Mouse (Mus musculus): ENCODE data around the gene Coro1a. TPM values are rescaled to one million over a fixed set of nuclear protein-coding genes. Genes with fewer than 3 reads are reported as not detected.
A peak's percentile ranks its signal among the peaks of the same experiment; 100 is the strongest.

The Coro1a gene
- polyA plus RNA-seq, 1 experiment from 2014 or later, result 34.1 TPM

DNA sequence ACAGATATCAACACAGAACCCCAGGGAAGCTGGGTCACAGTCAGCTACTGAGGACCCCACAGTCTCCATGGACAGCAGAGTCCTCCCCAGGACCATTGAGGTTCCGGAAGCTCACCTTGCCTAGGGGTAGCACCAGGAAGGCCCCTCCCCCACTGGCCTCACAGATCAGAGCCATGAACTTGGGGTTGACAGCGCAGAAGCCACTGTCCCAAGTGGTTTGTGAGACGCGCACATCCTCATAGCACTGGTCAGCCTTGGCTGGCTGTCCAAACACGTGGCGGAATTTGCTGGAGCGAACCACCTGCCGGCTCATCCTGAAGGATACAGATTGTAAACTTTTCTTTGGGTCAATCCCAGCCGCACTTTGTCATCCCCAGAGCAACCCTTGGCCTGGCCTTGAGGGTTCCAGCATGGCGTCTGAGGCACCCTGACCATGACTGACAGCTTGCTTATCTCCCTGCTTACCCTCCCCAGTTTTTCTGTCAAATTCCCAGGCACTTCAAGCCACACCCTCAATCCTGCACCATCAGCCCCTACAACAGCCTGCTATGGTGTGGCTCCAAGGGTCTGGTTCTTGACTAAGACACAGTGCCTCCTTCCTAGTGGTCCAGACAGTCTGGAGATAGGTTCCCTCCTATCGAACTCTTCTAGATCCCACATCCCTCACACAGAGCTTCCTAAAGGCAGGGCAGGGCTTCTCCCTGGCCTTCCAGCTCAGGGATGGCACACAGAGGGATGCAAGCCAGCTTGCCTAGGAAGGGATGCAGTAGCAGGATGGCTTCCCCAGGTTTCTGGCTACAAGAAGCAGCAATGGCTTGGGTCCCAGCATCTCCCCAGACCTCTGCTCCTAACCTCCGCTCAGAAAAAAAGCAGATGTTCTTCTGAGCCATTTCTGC, 4.5 kb downstream of the Coro1a start:
- Histone ChIP-seq H3K9me3 (no peaks in the 10 kb centered on the region), H3K36me3 (no peaks in the 10 kb centered on the region), H3K4me3 (peak overlapping the region; percentile 58; the same call in 1 of the 2 replicates), H3K27me3 (peaks cover 37% of the 10 kb centered on the region), H3K4me1 (peaks cover 24% of the 10 kb centered on the region), H3K4me2 (replicated peaks) (peak overlapping the region; percentile 99), H3K27ac (no peak overlapping the region), H3K9ac (peak overlapping the region; percentile 73)
- 79% methylated on average over 12 of the region's 12 CpGs for WGBS
- ATAC-seq (ENCODE audit: low FRiP score, low read depth), result no peak

DNA sequence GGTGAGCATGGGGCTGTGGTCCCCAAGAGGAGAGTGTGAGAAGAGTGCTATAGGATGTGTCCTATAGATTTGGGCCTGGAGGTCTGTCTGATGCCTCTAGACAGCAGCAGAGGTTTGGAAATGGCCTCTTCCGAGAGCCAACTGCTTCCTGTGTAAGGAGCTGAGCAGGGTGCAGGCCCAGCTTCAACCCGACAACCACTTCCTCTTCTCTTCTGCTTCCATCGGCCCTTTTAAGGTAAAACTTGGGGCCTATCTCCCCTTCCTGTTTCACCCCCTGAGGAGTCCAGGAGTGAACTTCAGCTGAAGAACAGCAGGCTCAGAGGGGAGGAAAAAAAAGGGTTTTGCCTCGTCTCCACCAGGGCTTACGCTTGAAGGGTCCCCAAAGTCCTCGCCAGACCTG, 5.2 kb downstream of the Coro1a start:
- no peak overlapping the region for H3K4me3 ChIP-seq
- no peak overlapping the region for H3K27ac ChIP-seq
- no peak overlapping the region for H3K9ac ChIP-seq
- 0 out of 2 replicates have a peak overlapping the region, but pooled peaks have one; percentile 4 for H3K4me2 ChIP-seq (replicated peaks)
- no peak for ATAC-seq (ENCODE audit: low FRiP score, low read depth)
- H3K4me1 ChIP-seq, result peaks cover 24% of the 10 kb centered on the region
- H3K9me3 ChIP-seq, result no peaks in the 10 kb centered on the region
- H3K27me3 ChIP-seq, result peaks cover 37% of the 10 kb centered on the region
- H3K36me3 ChIP-seq, result peaks cover 3% of the 10 kb centered on the region; the same call in 1 of the 2 replicates
- WGBS, result 87% methylated on average over 6 of the region's 6 CpGs

DNA sequence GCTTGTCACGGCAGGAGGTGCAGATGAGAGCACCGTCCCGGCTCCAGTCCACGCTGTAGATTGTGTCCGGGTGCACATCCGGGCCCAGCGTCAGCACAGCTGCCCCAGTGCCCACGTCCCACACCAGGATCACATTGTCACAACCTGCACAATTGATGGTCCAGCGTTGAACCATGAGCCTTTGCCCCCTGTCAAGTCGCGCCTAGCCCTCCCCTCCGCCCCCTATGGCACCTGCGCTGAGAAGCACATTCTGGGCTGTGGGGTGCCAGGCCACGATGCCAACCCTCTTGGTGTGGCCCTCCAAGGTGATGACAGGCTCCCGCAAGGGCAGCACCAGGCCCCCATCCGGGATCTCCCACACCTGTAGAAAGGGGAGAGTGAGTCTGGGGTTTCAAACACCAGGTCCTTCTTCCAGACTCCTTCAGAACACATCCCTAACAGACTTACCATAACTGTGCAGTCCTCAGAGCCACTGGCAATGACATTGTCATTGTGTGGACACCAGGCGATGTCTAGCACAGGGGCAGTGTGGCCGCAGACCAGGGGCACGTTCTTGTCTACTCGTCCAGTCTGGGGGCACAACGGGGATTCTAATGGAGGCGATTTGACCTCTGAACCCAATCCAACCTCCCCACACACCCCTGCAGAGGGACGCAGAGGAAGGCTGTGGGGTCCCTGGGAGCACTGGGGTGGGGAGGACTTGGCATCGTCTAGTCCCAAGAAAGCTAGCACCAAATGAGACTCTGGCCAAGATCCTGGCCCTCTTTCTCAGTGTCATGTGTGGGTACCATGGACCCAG, 5.8 kb downstream of the Coro1a start:
- Histone ChIP-seq H3K27ac (no peak overlapping the region), H3K9me3 (no peaks in the 10 kb centered on the region), H3K4me1 (peaks cover 30% of the 10 kb centered on the region), H3K9ac (no peak overlapping the region), H3K4me2 (replicated peaks) (peak overlapping the region; percentile 27; the same call in 1 of the 2 replicates), H3K4me3 (peak overlapping the region; percentile 2; the same call in 1 of the 2 replicates), H3K36me3 (peaks cover 3% of the 10 kb centered on the region; the same call in 1 of the 2 replicates), H3K27me3 (peaks cover 37% of the 10 kb centered on the region)
- WGBS, result 56% methylated on average over 24 of the region's 24 CpGs
- ATAC-seq (ENCODE audit: low FRiP score, low read depth), result no peak

DNA sequence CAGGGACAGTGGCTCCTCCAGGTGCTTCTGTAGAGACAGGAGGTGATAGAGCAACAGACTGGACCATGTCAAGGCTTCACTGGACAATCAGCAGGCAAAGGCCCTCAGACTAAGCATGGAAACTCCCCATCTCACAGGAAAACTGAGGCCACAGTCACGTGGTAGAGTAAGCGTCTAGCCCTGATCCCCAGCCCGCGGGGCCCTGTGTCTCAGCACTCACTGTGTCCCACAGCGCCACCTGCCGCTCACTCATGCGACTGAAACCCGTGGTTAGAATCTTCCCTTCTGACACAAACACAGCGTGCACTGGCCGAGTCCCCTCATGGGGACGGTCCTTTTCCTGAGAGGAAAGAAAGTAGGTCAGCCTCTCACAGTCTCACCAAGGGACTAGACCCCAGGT, 6.5 kb downstream of the Coro1a start:
- Histone ChIP-seq H3K4me1 (peaks cover 36% of the 10 kb centered on the region), H3K27me3 (peaks cover 35% of the 10 kb centered on the region), H3K9ac (no peak overlapping the region), H3K9me3 (no peaks in the 10 kb centered on the region), H3K36me3 (peaks cover 3% of the 10 kb centered on the region; the same call in 1 of the 2 replicates), H3K27ac (no peak overlapping the region), H3K4me2 (replicated peaks) (peak overlapping the region; percentile 27; the same call in 1 of the 2 replicates), H3K4me3 (peak overlapping the region; percentile 2; the same call in 1 of the 2 replicates)
- under 1% methylated on average over 11 of the region's 11 CpGs for WGBS
- ATAC-seq (ENCODE audit: low FRiP score, low read depth), result 0 out of 2 replicates have a peak, but pooled peaks have one; percentile 43

DNA sequence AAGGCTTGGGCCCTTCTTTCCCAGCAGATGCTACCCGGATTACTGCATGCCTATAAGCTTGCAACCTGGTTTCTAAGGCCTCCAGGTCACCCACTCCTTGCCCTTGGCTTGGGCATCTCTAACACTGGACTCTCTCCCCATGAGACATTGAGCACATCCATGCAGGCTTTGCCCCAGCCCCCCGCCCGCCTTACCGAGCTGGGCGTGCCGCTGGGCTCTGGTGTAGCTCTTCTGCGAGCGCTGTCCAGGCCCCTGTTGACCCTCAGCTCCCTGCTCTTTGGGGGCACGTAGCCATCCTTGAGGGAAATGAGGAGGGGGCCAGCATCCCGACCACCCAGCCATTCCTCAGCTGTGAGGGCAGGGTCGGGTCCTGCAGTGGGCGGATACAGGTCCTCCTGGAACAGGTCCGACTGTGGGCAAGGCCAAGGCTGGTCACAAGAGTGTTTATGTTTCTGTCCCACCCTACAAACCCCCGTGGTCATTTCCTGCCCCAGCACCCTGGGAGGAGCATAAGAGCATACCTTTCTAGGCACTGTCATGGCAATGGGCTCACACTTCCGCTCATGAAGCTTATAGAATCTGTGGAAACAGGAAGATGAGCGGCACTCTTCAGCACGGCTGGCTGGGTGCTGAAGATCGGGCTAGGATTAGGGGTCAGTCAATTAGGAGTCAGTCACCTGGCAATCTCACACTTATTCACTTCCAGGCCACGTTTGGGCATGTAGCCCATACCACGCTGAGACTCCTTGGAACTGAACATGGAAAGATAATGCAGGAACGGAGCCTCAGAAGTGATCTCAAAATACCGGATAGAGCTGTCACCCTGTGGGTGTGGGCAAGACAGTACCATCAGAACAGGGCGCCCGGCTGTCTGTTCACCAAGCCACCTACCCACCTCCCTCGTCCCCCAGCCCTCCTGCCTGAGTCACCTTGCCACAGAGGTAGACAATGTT, 7.2 kb downstream of the Coro1a start:
- 85% methylated on average over 25 of the region's 25 CpGs for WGBS
- H3K27me3 ChIP-seq, result peaks cover 28% of the 10 kb centered on the region
- no peaks in the 10 kb centered on the region for H3K9me3 ChIP-seq
- H3K27ac ChIP-seq, result no peak overlapping the region
- H3K36me3 ChIP-seq, result peaks cover 3% of the 10 kb centered on the region; the same call in 1 of the 2 replicates
- no peak overlapping the region for H3K4me3 ChIP-seq
- no peak overlapping the region for H3K4me2 ChIP-seq (replicated peaks)
- peaks cover 36% of the 10 kb centered on the region for H3K4me1 ChIP-seq
- ATAC-seq (ENCODE audit: low FRiP score, low read depth), result no peak
- no peak overlapping the region for H3K9ac ChIP-seq

DNA sequence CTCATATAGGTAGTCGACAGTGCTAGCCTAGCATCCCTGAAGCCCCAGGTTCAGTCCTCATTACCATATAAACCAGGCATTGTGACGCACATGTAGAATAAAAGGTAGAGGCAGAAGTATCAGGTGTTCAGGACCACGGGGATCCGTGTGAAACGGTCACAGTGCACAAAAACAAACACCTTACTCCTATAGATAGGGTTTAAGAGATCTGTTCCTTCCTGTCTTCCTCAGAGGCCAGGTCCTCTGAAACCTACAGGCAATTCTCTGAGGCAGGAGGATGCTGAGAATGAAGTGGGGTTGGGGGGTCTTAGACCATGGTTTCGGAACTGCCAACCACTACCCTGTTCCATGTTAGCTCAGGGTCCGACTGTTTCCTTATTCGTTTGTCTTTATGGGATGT, 9.7 kb downstream of the Coro1a start:
- no peak for ATAC-seq (ENCODE audit: low FRiP score, low read depth)
- Histone ChIP-seq H3K4me3 (no peak overlapping the region), H3K9ac (no peak overlapping the region), H3K4me2 (replicated peaks) (no peak overlapping the region), H3K27ac (no peak overlapping the region), H3K4me1 (peaks cover 31% of the 10 kb centered on the region), H3K27me3 (peaks cover 8% of the 10 kb centered on the region), H3K9me3 (no peaks in the 10 kb centered on the region), H3K36me3 (peaks cover 3% of the 10 kb centered on the region; the same call in 1 of the 2 replicates)
- 93% methylated on average over 8 of the region's 8 CpGs for WGBS

DNA sequence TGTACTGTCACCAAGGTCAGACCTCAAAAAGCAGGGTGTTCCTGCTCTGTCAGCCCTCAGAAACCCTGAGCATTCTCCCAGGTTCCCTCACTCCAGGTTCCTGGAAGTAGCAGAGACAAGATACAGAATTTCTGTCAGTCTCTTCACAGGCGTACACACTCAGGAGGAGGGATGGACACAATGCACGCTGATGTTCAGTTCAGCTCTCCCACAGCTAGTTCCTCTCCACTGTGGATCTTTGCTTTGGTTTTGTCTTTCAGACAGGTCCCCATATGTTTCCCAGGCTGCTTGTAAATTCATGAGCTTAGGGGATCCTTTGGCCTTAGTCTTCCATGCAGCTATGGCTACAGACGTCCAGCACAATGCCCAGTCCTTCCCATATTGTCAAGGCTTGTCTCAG, 10.7 kb downstream of the Coro1a start:
- no peak for ATAC-seq (ENCODE audit: low FRiP score, low read depth)
- WGBS, result 73% methylated on average over 3 of the region's 3 CpGs
- peak overlapping the region; percentile 87 for H3K9ac ChIP-seq
- H3K27ac ChIP-seq, result no peak overlapping the region
- no peaks in the 10 kb centered on the region for H3K27me3 ChIP-seq
- H3K9me3 ChIP-seq, result no peaks in the 10 kb centered on the region
- peak overlapping the region; percentile 84 for H3K4me3 ChIP-seq
- peaks cover 13% of the 10 kb centered on the region for H3K36me3 ChIP-seq
- H3K4me1 ChIP-seq, result peaks cover 31% of the 10 kb centered on the region
- H3K4me2 ChIP-seq (replicated peaks), result peak overlapping the region; percentile 96

DNA sequence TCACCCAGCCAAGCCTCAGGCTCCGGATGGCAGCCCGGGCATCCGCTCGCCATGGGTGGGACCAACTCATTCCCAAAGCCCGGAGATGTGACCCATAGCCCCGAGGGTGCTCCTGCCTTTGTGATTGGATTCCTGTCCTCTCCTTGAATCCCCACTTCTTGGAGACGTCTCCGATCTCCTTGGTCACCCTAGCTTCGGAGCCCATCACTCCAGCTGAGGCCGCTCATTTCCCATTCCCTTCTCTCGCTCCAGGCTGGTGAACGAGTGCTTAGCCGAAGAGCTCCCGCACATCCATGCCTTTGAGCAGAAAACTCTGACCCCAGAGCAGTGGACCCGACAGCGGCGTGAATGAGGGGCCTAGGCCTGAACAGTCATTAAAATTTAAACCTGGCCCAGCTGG, 11.3 kb downstream of the Coro1a start:
- Histone ChIP-seq H3K9ac (peak overlapping the region; percentile 87), H3K27me3 (no peaks in the 10 kb centered on the region), H3K4me2 (replicated peaks) (peak overlapping the region; percentile 96), H3K4me1 (peaks cover 28% of the 10 kb centered on the region), H3K36me3 (peaks cover 18% of the 10 kb centered on the region), H3K9me3 (no peaks in the 10 kb centered on the region), H3K4me3 (peak overlapping the region; percentile 84), H3K27ac (peak overlapping the region; percentile 61; the same call in 1 of the 2 replicates)
- WGBS, result 2% methylated on average over 17 of the region's 17 CpGs
- no peak; the same call in 1 of the 2 replicates for ATAC-seq (ENCODE audit: low FRiP score, low read depth)

DNA sequence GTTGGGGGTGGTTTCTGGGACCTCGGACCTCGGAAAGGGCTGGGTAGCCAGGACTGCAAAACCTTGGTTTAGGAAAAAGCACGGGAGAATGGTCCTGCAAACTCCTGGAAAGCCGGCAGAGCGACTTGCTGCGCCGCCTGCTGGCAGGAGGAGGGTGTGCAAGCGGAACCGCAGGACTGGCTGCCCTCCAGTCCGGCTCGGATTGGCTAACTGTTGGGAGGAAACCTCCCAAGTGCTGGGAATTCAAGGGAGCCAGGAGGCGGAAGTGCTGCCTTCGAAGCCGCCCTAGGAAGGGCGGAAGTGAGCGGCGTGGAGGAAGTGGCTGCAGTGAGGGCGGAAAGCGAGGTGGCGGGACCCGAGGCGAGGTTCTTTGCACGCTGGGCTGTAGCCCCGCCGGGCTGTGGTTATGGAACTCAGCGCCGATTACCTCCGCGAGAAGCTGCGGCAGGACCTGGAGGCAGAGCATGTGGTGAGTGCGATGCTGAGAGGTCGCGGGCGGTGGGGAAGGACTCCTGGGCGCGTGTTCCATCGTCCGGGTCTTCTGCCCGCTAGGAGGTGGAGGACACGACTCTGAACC, 11.9 kb downstream of the Coro1a start, which contains the start of gene Slx1b:
TSS of gene Slx1b (minus strand) at position 154 of the 577 bp plus-strand sequence.
- 0% methylated on average over 40 of the region's 40 CpGs for WGBS
- H3K4me3 ChIP-seq, result peak within 1 kb of the TSS; percentile 84
- H3K36me3 ChIP-seq, result peaks cover 24% of the 10 kb centered on the region
- peaks cover 26% of the 10 kb centered on the region for H3K4me1 ChIP-seq
- H3K27ac ChIP-seq, result peak within 1 kb of the TSS; percentile 95
- peak within 1 kb of the TSS; percentile 96 for H3K4me2 ChIP-seq (replicated peaks)
- no peaks in the 10 kb centered on the region for H3K27me3 ChIP-seq
- peak; percentile 97 for ATAC-seq (ENCODE audit: low FRiP score, low read depth)
- no peaks in the 10 kb centered on the region for H3K9me3 ChIP-seq
- peak within 1 kb of the TSS; percentile 90 for H3K9ac ChIP-seq

DNA sequence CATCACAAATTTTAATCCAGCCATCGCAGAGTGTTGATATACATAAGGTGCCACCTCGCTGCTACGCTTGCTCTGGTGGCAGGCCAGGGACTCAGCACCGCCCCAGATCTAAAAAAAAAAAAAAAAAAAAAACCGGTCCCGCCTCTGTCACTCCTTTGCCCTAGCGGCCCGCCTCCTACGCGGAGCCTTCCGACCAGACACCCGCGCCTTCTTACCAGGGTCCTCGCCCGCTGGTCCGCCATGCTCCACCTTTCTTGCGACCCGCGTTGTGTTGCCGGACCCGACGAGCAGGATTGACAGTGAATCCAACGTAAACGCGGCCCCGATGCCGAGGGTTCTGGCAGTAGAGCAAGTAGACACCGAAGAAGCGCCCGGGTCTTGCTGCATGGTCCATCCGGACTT, 12.4 kb downstream of the Coro1a start, which contains the start of gene Bola2:
TSS of gene Bola2 (plus strand) at position 192 of the 402 bp plus-strand sequence.
- Histone ChIP-seq H3K27me3 (no peaks in the 10 kb centered on the region), H3K4me1 (peaks cover 26% of the 10 kb centered on the region), H3K9me3 (no peaks in the 10 kb centered on the region), H3K9ac (peak within 1 kb of the TSS; percentile 90), H3K27ac (peak within 1 kb of the TSS; percentile 95), H3K4me3 (peak within 1 kb of the TSS; percentile 84), H3K36me3 (peaks cover 27% of the 10 kb centered on the region), H3K4me2 (replicated peaks) (peak within 1 kb of the TSS; percentile 96)
- WGBS, result under 1% methylated on average over 31 of the region's 31 CpGs
- ATAC-seq (ENCODE audit: low FRiP score, low read depth), result peak; percentile 58
